Mouse (Mus musculus): ENCODE results near the gene Plcxd2. TPM values are rescaled to one million over a fixed set of nuclear protein-coding genes. Genes with fewer than 3 reads are reported as not detected.

Gene Plcxd2
- total RNA-seq, 2 experiments from 2014 or later = 91.7 to 112 TPM

DNA sequence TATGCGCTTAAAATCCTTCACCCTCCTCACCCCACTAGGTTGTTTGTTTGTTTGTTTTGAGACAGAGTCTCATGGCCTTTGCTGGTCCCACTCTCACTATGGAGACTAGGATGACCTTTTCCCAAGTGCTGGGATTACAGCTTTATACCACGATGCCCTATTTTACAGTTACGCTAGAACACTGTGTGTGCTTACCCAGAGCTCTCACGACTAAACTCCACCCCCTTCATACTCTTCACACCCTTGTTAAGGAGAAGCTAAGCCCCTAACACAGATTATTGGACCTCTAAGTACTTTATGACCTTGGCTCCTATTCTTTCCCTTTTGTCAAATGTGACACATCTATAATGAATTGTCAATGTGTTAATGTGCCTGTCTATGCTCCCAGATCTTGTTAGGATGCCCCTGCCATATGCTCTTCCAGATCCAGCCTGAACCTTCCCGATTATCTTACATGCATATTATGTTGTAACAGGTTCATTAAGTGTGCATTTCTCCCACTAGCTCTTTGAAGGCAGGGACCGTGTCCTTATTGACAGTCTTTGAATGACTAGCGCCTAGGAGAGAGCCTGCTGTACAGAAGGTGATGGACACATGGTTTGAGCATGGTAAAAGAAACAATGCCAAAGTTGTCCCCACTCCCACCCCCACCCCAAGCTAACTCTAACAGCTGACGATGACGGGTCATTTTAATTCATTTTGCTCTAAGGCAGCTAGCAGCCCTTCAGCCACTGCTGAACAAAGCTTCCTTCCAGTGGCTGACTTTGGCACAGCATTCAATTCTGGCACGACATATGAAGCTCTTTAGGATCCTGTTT is 10.4 kb downstream of the Plcxd2 start:
- intact Hi-C loops (cut with DNase I) = loop anchor here (10.0 kb wide), 1 partner anchor 105 kb away; no protein-coding TSS in a partner anchor
- peak in 1 of 2 experiments; percentile 35 for DNase-seq (ENCODE audit: low spot score in 2 of 2)

- intact Hi-C loops (cut with DNase I) = loop anchor here (10.0 kb wide), 1 partner anchor 107 kb away; no protein-coding TSS in a partner anchor
Observed at GRCm38 (mm10) chr16:45998231-45998630, 11.8 kb downstream of the Plcxd2 start.

DNA sequence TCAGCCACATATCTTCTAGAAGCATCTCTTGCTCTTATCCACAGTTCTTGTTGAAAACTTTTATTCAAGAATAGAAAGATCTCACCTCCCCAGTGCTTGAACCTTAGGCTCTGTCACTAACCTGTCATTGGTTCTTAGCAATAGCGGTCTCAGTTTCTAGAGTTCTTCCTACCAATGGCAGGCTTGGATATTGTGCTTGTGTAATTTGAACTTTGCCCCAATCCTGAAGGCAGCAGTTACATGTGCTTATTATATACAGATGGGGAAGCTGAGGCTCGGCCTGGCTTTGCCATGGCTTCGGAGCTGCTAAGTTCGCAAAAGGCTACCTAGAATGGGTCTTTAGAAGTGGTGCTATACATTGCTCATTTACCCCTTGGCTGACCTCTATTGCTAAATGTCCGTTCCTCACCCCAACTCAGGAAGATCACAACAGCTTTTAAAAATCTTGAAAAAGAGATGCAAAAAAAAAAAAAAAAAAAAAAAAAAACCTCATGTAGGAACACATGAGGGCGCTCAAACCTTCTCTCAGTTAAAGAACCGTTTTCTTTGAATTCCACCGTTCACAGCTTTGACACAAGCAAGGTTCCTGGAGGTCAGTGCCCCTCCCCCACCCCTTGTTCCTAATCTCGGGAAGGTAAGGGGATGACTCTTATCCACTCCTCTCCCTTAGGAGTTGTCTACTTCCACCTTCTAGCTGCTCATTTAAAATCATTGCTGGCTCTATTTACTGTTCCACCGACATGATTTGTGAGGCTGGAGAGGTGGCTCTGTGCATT is 18.9 kb downstream of the Plcxd2 start:
- intact Hi-C loops (cut with DNase I) = loop anchor here (10.0 kb wide), 1 partner anchor 114 kb away; no protein-coding TSS in a partner anchor
- no peak for DNase-seq (ENCODE audit: low spot score in 2 of 2)

More at GRCm38 (mm10) chr16:45998231-45998630, 11.8 kb downstream of the Plcxd2 start:
- DNase-seq (ENCODE audit: low spot score in 2 of 2) = no peak

GRCm38 (mm10) chr16:45986236-45986635 is 23.8 kb downstream of the Plcxd2 start:
- no peak for DNase-seq (ENCODE audit: low spot score in 2 of 2)
- intact Hi-C loops (cut with DNase I) = no loop called here

GRCm38 (mm10) chr16:45984610-45985606 is 25.1 kb downstream of the Plcxd2 start:
- intact Hi-C loops (cut with DNase I) = no loop called here
- no peak for DNase-seq (ENCODE audit: low spot score in 2 of 2)

- DNase-seq (ENCODE audit: low spot score in 2 of 2) = no peak
- intact Hi-C loops (cut with DNase I) = loop anchor here (5.0 kb wide), 1 partner anchor 46 kb away; no protein-coding TSS in a partner anchor
Observed at GRCm38 (mm10) chr16:45976251-45976650, 33.8 kb downstream of the Plcxd2 start.

GRCm38 (mm10) chr16:45973959-45974686 is 35.9 kb downstream of the Plcxd2 start:
- DNase-seq (ENCODE audit: low spot score in 2 of 2) = no peak
- intact Hi-C loops (cut with DNase I) = no loop called here

GRCm38 (mm10) chr16:45970187-45970586 is 39.8 kb downstream of the Plcxd2 start:
- intact Hi-C loops (cut with DNase I) = no loop called here
- peak in 1 of 2 experiments; percentile 38 for DNase-seq (ENCODE audit: low spot score in 2 of 2)

GRCm38 (mm10) chr16:45968716-45969115 is 41.3 kb downstream of the Plcxd2 start:
- DNase-seq (ENCODE audit: low spot score in 2 of 2) = no peak
- intact Hi-C loops (cut with DNase I) = no loop called here

- peak; percentile 69 to 81 for DNase-seq (ENCODE audit: low spot score in 2 of 2)
- intact Hi-C loops (cut with DNase I) = loop anchor here (2.0 kb wide), 2 partner anchors 123 to 211 kb away; no protein-coding TSS in a partner anchor
Observed at GRCm38 (mm10) chr16:45967471-45967870, 42.5 kb downstream of the Plcxd2 start.

DNA sequence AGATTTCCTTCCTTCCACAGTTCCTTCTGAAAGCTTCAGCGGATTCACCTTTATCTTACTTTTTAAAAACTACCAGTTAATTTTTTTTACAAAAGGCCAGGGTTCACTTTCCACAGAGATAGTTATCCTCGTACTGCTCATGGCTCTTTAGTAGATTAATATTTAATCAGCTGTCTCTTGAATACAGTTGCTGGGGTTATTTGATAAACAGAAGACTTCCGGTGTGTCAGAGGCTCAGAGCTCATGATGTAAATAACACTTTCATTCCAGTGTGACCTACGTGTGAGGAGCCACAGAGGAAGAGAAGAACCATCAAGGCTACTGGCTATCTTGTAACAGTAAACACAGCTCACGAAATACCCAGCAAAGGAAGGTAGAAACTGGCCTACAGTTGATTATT is 43.4 kb downstream of the Plcxd2 start:
- intact Hi-C loops (cut with DNase I) = loop anchor here (2.0 kb wide), 2 partner anchors 122 to 210 kb away; no protein-coding TSS in a partner anchor
- DNase-seq (ENCODE audit: low spot score in 2 of 2) = no peak

- DNase-seq (ENCODE audit: low spot score in 2 of 2) = no peak
- intact Hi-C loops (cut with DNase I) = no loop called here
Observed at GRCm38 (mm10) chr16:45964777-45965176, 45.2 kb downstream of the Plcxd2 start.

DNA sequence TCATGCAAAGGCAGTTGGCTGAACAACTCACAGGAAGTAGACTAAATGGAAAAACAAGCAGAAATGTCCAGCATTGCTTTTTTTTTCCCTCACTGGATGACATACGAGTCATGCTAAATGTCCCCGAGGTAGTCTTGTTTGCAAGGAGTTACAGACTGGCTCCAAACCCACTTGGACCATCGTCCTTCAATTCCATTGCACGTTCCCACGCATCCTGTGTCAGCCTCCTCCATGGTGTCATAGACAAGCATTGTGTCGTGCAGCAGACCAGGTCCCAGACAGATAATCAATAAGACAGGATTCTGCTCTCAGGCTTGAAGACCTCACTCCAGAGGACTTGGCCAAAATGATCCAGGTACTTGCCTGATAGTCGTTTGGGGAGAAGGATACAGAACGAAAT is 46.2 kb downstream of the Plcxd2 start:
- DNase-seq (ENCODE audit: low spot score in 2 of 2) = no peak
- intact Hi-C loops (cut with DNase I) = no loop called here

- no peak for DNase-seq (ENCODE audit: low spot score in 2 of 2)
- intact Hi-C loops (cut with DNase I) = no loop called here
Observed at GRCm38 (mm10) chr16:45963088-45963487, 46.9 kb downstream of the Plcxd2 start.

DNA sequence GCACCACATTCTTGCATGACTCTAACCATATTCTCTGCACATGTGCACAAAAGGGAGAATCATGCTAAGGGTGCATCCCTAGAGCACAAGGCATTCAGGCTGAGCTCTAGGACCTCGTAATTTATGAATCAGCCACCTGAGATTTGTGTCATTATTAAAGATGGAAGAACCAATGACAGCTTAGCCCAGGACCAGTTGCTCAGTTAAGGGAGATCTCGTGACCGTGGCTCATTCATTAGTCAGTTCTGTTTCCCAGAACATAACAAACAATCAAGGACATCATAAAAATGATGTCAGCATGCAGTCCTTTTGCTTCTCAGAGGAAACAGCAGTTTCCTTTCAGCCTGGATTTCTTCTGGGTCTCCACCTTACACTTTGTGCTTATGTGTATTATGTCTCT is 49.0 kb downstream of the Plcxd2 start:
- DNase-seq (ENCODE audit: low spot score in 2 of 2) = no peak
- intact Hi-C loops (cut with DNase I) = no loop called here

- intact Hi-C loops (cut with DNase I) = no loop called here
- DNase-seq (ENCODE audit: low spot score in 2 of 2) = no peak
Observed at GRCm38 (mm10) chr16:45956390-45956950, 53.5 kb downstream of the Plcxd2 start.

- intact Hi-C loops (cut with DNase I) = no loop called here
Observed at GRCm38 (mm10) chr16:45953394-45953793, 56.6 kb downstream of the Plcxd2 start, which contains the start of gene Phldb2. Gene Phldb2, minus strand, starts transcription at chr16:45953598.

DNA sequence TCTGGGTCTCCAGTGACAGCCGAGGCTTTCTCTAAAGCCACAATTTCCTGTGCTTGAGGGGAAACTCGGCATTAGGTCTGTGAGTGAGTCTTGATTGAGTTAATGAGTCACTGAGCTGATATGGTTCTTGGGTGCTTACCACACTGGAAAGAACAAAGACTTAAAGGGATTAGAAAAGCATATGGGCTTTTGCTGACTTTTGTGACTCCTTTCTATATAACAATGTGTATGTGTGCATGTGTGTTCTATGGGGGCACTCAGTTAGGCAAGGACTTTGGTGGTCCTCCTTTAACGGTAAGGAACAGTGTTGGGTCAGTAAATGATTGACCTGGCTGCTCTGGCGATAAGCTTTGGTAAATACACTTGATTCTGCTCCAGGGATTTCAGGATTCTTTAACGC is 57.5 kb downstream of the Plcxd2 start:
- DNase-seq (ENCODE audit: low spot score in 2 of 2) = no peak
- intact Hi-C loops (cut with DNase I) = no loop called here

More at GRCm38 (mm10) chr16:45953394-45953793, 56.6 kb downstream of the Plcxd2 start, which contains the start of gene Phldb2:
- DNase-seq (ENCODE audit: low spot score in 2 of 2) = no peak
